Mouse (Mus musculus): ENCODE results near the gene Gm27027.

Gene Gm27027

DNA sequence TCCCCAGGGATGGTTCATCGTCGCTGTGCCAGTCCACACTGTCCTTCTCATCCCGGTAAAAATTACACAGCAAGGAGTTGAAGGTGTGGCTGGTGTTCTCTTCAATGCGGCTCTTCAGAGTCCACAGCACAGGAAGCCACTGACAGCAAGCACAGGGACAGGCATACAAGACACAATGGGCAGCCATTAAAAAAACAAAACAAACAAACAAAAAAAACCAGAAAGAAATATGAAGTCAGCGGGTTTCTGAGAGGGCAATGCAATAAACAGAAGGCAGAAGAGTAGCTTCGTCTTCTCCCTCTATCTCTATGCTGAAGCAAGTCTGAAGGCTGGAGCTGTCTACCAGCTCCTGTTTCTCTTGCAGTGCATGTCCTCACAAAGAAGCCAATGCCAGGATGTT lies at the start of gene Gm27027:
TSS of gene Gm27027 (minus strand) at position 101 of the 400 bp plus-strand sequence.
- DNase-seq (ENCODE audit: low spot score), result no peak

DNA sequence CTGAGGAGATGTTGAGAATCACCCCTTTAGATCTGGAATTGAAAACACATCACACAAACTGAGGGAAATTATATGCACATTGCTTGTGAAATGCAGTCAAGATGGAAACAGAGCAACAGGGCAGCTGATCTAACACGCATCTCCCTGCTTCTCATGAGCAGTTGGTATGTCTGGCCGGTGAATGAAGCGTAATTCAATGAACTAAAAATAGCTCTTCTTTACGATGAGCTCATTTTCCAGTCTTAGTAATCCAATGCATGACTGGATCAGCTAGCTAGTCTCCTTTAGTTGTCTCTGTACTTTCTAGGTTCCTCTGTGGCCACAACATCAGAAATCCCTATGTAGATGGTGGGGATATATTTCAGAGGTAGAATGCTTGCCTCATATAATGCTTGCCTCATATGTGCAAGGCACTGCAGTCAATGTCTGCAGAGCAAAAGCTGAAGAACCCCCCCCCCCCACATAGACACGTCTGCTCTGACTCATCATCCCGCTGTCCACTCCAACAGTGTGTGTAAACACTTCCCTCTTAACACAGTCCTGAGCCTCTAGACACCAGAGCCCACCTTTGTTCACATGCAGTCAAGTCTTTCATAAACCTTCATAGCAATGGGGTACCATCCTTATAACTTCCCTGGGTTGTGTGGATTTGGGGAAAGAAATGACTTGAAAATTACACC lies 49.4 kb upstream of the Gm27027 start:
- no peak for DNase-seq (ENCODE audit: low spot score)

DNA sequence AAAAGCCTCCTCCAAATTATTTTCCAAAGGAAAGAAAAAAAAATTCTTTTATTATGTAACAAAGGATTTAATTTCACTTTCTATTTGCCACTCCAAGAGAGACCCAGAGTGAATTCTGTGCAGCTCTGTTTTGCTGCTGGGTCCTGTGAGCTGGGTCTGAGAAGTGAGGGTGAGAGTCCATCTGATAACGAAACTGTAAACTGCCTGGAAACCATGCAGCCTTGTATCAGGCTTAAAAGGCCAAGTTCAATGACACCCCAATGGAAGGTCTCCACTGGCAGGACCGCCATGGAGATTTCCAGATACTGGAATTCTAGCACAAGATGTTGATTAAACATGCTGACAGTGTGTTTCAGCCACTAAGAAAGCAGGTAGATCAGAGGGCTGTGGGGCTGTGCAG lies 48.0 kb upstream of the Gm27027 start:
- DNase-seq (ENCODE audit: low spot score), result no peak

DNA sequence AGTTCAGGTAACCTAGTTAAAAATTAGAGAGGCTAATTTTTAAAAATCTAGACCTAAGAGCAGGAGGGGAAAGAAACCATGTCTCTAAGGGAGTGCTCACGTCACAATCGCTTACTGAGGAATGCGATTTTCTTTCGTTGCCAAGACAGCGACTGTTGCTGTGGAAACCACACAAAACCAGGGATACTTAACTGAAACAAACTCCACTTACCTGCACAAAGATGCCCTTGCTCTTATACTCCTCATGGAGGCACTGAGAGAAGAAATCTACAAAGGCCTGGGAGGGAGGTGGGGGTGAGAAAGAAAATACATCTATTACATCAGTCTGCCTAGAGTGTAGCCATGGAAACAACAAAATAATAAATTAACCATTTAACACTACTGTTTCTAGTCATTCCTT lies 47.5 kb upstream of the Gm27027 start:
- DNase-seq (ENCODE audit: low spot score), result no peak

DNA sequence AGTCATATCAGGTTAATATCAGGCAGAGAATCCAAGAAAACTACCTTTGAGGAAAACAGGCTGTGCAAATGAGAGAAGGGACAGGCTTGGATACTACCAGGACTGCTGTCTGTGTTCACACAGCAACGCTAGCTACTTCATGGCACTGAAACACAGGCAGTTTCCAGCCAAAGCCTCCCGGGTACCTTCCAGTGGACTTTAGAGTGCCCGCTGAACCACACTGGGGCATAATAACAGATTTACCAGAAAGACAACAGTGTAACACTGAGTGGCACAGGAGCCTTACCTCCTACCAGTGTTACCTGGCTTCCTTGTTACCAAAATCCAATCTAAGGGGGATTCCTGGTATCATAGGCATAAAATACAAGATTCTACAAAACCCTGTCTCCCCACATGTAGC lies 46.3 kb upstream of the Gm27027 start:
- DNase-seq (ENCODE audit: low spot score), result no peak

- no peak for DNase-seq (ENCODE audit: low spot score)
Observed at GRCm38 (mm10) chr2:94040391-94041125, 44.4 kb upstream of the Gm27027 start.

- peak; percentile 7 for DNase-seq (ENCODE audit: low spot score)
Observed at GRCm38 (mm10) chr2:94035428-94036331, 39.5 kb upstream of the Gm27027 start.

DNA sequence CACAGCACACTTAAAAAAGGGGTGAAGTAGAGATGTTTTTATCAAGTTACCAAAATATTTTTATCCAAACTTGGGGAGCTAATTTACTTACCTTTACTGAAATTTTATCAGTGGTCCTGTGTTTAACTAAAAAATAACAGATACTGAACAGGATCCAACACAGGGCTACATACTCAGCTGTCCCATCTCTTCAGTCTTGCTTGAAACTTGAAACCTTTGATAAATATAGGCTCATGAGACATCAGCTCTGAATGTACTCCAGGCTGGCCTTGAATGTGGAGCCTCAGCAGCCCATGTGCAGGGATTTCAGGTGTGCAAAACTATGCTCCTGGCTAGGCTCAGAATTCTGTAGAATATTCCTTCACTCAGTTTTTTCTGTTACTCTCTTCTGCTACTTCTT lies 34.4 kb upstream of the Gm27027 start:
- no peak for DNase-seq (ENCODE audit: low spot score)

- no peak for DNase-seq (ENCODE audit: low spot score)
Observed at GRCm38 (mm10) chr2:94024637-94025036, 28.5 kb upstream of the Gm27027 start.

GRCm38 (mm10) chr2:94010335-94011291 lies 14.5 kb upstream of the Gm27027 start, which contains the start of gene Alkbh3:
Gene Alkbh3, minus strand, starts transcription at chr2:94010807.
- peak; percentile 79 for DNase-seq (ENCODE audit: low spot score)

GRCm38 (mm10) chr2:94002331-94002730 lies 6.2 kb upstream of the Gm27027 start:
- peak; percentile 57 for DNase-seq (ENCODE audit: low spot score)

DNA sequence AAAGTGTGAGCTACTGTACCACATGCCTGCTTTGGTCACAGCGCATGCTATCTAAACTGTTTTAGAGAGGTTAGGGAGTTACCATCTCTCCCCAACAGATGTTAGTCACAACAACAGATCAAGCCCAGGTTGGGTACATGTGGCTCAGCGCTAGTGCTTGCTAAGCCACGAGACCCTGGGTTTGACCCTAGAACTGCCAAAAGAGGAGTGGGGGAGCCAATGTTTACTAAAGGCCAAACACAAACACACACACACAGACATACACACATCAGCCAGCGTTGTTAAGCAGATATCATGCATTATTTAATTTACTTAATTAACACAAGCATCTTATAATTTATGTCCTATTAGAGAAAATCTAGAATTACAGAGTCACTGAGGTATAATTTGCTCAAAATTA lies 5.8 kb upstream of the Gm27027 start:
- no peak for DNase-seq (ENCODE audit: low spot score)

- no peak for DNase-seq (ENCODE audit: low spot score)
Observed at GRCm38 (mm10) chr2:94001411-94001810, 5.3 kb upstream of the Gm27027 start.

DNA sequence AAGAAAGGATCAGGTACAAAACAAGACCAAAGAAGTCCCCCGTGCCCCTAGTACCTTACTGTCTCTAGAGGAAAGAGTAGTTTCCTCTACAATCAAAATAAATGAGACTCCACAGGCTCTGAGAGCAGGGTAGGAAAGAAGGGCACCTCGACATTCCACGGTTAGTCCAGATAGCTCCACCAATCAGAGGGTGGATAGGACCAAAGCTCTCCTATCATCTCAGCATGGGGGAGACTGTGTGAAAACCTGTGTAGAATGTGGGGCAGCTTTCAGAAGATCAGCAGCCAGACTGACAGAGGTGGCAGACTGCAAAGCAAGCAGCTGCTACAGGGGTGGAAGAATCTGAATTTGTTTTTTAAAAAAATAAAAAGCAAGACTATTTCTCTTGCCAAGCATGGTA lies 3.3 kb downstream of the Gm27027 start:
- no peak for DNase-seq (ENCODE audit: low spot score)

DNA sequence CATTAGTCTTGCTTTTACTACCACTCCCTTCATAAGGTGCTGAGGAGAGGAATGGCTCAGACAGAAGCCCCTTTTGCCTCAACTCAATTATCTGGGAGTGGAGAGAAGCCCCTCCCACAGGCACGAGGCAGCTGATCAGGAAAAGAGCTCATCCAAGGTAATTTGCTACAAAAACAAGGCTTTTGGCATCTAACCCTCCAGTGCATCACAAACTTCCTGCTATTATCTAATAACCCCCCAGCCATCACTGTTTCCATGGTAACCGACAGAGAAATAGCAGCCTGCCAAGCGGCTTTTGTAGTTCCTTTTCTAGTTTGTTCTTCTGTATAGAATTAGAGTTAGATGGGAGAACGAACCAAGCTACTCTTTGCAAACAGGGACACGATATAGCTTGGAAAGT lies 3.9 kb downstream of the Gm27027 start:
- no peak for DNase-seq (ENCODE audit: low spot score)

- no peak for DNase-seq (ENCODE audit: low spot score)
Observed at GRCm38 (mm10) chr2:93991336-93991735, 4.8 kb downstream of the Gm27027 start.

DNA sequence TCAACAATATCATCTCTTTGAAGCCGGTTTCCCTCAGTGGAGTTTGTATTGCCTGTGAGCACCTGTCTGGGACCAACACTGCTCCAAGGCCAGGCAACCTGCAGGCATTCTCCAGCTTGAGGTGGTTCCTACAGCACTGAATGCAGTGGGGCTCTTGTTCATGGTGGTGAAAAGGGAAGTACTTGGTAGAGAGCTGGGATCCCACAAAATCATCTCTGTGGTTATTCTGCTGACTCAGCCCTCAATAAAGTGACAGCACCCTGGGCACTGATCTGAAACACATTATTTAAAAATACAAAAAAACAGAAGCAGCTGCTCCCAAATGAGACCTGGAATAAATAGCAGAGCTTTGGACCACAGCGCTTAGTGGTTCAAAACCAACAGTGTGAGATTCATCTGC lies 7.7 kb downstream of the Gm27027 start:
- DNase-seq (ENCODE audit: low spot score), result no peak

GRCm38 (mm10) chr2:93982457-93983235 lies 13.5 kb downstream of the Gm27027 start:
- DNase-seq (ENCODE audit: low spot score), result no peak

- DNase-seq (ENCODE audit: low spot score), result no peak
Observed at GRCm38 (mm10) chr2:93979249-93980120, 16.7 kb downstream of the Gm27027 start.
